Mouse (Mus musculus) frontal cortex, postnatal 36 days (tissue): ENCODE data around the gene Hoxa7.

Experiments
- DNase-seq, 2 experiments: peaks; one replicate each; pipeline ENCODE4 v3.0.0; 2022; ENCODE audit warnings: low spot score in 2 of 2

Hoxa7 gene

DNA sequence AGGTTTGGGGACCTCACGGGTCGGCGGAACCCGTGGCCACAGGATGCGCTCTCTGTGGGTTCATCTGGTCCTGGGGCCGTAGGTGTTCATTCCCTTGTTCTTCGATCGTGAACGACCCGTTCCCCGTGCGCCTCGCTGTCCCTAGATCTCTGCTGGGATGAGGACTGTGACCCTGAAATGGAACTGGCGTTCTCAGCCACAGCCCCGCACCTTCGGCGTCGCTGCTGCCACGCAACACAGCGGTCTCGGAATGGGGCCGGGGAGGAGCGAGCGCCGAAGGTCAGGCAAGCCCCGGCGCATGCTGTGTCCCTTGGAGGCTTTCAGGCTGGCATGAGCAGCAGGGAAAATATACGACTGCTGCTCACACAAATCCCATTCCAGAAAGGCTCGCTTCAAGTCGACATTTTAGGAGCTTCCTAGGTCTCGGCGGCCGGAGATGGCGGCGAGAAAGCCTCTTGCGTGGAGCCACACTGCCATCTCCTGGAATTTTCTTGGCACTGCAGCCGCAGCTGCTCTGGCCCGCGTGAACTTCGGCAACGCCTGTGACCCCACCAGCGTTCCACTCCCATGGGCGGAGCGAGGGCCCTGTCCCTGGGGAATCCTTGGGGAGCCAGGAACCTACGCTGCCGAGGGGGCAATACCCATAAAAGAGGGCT, at the start of gene Hoxa7:
Gene Hoxa7, minus strand, starts transcription at position 518 of the 656 bp plus-strand sequence.
- DNase-seq, result peak; percentile 80 to 85

GRCm38 (mm10) chr6:52270494-52271480, 49.1 kb upstream of the Hoxa7 start:
- peak in 1 of 2 experiments; percentile 72 for DNase-seq

- DNase-seq, result no peak
Observed at GRCm38 (mm10) chr6:52268756-52269155, 47.1 kb upstream of the Hoxa7 start.

- DNase-seq, result no peak
Observed at GRCm38 (mm10) chr6:52268341-52268740, 46.7 kb upstream of the Hoxa7 start.

GRCm38 (mm10) chr6:52267691-52268090, 46.0 kb upstream of the Hoxa7 start:
- DNase-seq, result no peak

DNA sequence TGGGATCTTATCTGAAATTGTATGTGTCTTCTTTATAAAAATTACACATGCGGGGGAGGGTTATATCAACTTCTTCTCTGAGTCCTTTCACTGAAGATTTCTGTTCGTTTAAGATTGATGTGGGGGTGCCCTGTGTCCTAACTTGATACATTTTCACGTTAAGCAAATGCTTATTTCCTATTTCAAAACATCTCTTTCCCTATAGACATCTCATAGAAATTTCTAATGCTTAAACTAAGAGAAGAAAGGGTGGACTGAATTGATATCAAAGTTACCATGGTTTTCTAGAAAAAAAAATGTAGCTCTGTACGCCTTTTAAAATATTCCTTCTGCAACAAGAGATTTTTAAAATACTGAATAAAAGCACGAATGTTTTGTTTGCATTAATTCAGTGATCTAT, 45.6 kb upstream of the Hoxa7 start:
- no peak for DNase-seq

DNA sequence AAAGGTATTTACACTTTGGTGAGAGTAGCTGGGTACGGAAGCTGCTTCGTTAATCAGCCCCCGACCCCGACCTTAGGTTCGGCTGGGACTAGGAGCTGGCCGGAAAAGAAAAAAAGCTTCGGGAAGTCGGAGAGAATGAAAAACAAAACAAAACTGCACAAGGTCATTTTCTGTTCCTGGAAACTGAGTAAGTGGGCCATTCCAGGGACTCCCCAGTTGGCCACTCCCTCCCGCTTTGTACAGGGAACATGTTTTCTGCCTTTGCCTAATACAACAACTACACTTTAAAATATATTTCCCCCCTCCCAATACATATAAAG, 45.0 kb upstream of the Hoxa7 start:
- DNase-seq, result no peak

- DNase-seq, result no peak
Observed at GRCm38 (mm10) chr6:52265913-52266665, 44.4 kb upstream of the Hoxa7 start.

- no peak for DNase-seq
Observed at GRCm38 (mm10) chr6:52265306-52265912, 43.8 kb upstream of the Hoxa7 start.

DNA sequence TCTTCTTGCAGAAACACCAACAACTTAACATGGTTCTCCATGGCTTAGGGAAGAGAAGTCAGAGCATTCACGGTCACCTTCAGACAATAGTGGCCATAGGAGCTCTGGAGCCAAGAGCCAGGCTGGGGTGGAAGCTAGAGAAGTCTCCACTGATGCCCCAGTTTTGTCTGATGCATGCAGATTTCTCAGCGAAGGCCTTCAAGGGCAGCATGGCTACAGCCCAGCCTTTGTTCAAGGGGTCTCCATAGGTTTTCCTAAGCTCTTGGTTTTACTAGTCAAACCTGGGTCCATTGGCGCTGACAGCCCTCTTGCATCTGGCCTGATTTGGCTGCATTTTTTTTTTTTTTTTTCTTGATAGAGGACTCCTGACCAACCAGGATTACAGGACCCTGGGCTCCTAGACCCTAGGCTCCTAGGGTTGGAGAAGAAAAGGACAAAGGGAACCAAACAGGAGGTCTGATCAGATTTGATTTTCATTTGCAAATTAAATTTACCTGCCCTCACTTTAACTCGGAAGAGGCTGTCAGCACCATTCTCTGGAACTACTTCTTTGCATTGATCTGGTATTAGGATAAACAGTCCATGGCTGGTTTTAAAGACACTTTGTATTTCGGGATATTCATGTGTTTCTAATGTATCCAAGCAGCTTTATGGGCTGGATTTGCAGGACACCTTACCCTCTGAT, 42.6 kb upstream of the Hoxa7 start:
- DNase-seq, result no peak

DNA sequence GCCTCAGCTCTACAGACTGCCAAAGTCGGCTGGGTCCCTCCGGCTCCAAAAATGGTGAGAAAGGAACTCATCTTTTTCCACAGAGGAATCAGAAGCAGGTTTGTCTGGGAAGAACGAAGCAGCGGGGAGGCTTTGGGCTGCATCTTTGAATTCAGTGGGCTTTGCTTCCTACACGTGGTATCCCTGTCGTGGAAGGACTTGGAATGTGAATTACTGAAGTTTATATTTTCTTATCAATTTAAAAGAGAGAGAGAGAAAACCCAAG, 41.6 kb upstream of the Hoxa7 start:
- DNase-seq, result no peak

- no peak for DNase-seq
Observed at GRCm38 (mm10) chr6:52262463-52263320, 41.0 kb upstream of the Hoxa7 start.

- no peak for DNase-seq
Observed at GRCm38 (mm10) chr6:52261751-52262462, 40.3 kb upstream of the Hoxa7 start.

GRCm38 (mm10) chr6:52260654-52261575, 39.3 kb upstream of the Hoxa7 start, which contains the start of gene Hoxa13:
Hoxa13 (minus strand) TSS chr6:52260880.
- DNase-seq, result no peak

DNA sequence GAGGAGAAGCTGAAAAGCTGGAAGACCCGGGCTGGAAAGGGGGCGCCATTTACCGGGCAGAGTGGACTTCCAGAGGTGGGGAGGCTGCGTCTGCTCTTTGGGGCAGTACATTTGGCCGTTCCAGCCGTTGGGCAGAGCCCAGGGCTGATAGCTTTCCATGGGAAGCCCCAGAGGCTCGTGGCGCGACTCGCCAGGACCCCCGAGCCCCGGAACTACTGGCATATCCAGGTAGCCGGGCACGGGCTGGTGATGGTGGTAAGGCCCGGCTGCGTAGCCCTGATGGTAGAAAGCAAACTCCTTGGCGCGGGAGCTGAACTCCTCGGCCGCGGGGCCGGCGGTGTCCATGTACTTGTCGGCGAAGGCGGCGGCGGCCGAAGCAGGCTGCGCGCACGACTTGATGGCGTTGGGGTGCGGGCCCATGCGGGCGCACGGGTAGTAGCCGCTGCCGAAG, 38.2 kb upstream of the Hoxa7 start:
- DNase-seq, result no peak

GRCm38 (mm10) chr6:52259081-52259790, 37.6 kb upstream of the Hoxa7 start:
- no peak for DNase-seq

DNA sequence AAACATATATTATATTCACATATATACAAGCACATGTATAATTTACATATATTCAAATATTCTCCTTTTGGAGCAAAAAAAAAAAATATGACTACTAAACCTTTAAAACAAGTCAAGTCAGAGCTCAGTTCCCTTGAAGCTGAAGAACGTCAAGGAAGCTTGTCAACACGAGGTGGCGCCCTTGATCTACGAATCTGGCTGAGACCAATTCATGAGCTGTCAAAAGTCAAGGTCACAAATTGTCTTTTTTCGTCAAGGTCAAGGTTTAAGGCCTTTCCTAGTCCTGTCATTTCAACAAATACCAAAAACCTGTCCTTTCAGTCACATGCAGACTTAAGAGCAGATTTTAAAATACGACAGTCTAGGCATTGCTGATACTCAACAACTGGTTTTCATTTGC, 35.3 kb upstream of the Hoxa7 start:
- peak; percentile 61 to 77 for DNase-seq
